16 mouse cellular contexts compared by ENCODE assay signal in genomic region chr10:125108986-125109385, GRCm38 (mm10).
DNase-seq lines count a peak whose midpoint lies in the region; ATAC-seq lines count a peak whose summit lies in the region.
"Had no signal": no experiment of that assay in that cellular context is flagged by ENCODE, and none has a peak within 500 bp of the region (broad histone marks: within the 10 kb centered on the region; RNA-seq: fewer than 3 reads in every experiment).

No protein-coding gene starts in this region.

- intact Hi-C loops in left cerebral cortex, postnatal 36 days (cut with DNase I): loop anchor here (10.0 kb wide), 1 partner anchor 276 kb away; the partner anchor contains the start of gene Slc16a7
- intact Hi-C loops in left cerebral cortex, postnatal 14 days (cut with DNase I): no loop called here

- ATAC-seq in erythroblast, adult 5-6 weeks (replicated peaks; ENCODE audit: low FRiP score, poor library complexity, severe bottlenecking): no peak
- ATAC-seq: forebrain, postnatal 0 days; hindbrain, embryonic 16.5 days had no signal

- peak; percentile 34 to 47 for DNase-seq in frontal cortex, adult 2 months (ENCODE audit: extremely low spot score in 1 of 2, low spot score in 1 of 2)
- no peak for DNase-seq in frontal cortex, postnatal 14 days (ENCODE audit: low spot score in 2 of 2)
- peak; percentile 10 for DNase-seq in left cerebral cortex, adult 11 months (ENCODE audit: low spot score)
- no peak for DNase-seq in left cerebral cortex, postnatal 36 days (ENCODE audit: low spot score in 2 of 2)
- peak; percentile 19 for DNase-seq in adrenal gland, adult 8-10 months
- peak; percentile 6 to 42 for DNase-seq in left cerebral cortex, postnatal 14 days (ENCODE audit: low spot score in 2 of 2)
- DNase-seq in adipocyte (ENCODE audit: low spot score): no peak
- DNase-seq: cerebellum, adult 9-10 months; embryo, embryonic 11 days; forebrain, postnatal 0 days; heart, postnatal 14 days; kidney, adult 2 months; layer of hippocampus, postnatal 36 days; lung, embryonic 14.5 days had no signal

Comparison
In these comparisons a context has a peak if more than half of its experiments do, and no peak if none do; other contexts are left out.
1. DNase-seq: peak in frontal cortex, adult 2 months (2 of 2), left cerebral cortex, adult 11 months (single experiment), adrenal gland, adult 8-10 months (single experiment) and left cerebral cortex, postnatal 14 days (2 of 2); none in frontal cortex, postnatal 14 days (0 of 2), left cerebral cortex, postnatal 36 days (0 of 2) and adipocyte (single experiment).